Comparison of ENCODE assay signal across 15 mouse cellular contexts in genomic region chr14:12341789-12342457, GRCm38 (mm10). TPM values are rescaled to one million over a fixed set of nuclear protein-coding genes. Genes with fewer than 3 reads are reported as not detected.
DNase-seq lines count a peak whose midpoint lies in the region; ATAC-seq and TF ChIP-seq lines count a peak whose summit lies in the region.
"Had no signal": no experiment of that assay in that cellular context is flagged by ENCODE, and none has a peak within 500 bp of the region (broad histone marks: within the 10 kb centered on the region; RNA-seq: fewer than 3 reads in every experiment).

No protein-coding gene starts in this region.

- peaks cover 99% of the 10 kb centered on the region for H3K27me3 ChIP-seq in intestine, embryonic 14.5 days (replicated peaks; ENCODE audit: control insufficient read depth, insufficient read depth, low read length)
- peaks cover 97% of the 10 kb centered on the region for H3K27me3 ChIP-seq in intestine, postnatal 0 days (replicated peaks; ENCODE audit: control insufficient read depth, insufficient read depth, low read length)
- H3K27me3 ChIP-seq in forebrain, embryonic 16.5 days (replicated peaks; ENCODE audit: control insufficient read depth, insufficient read depth, low read length) = peaks cover 14% of the 10 kb centered on the region; the same call in 1 of the 2 replicates
- peaks cover 99% of the 10 kb centered on the region for H3K27me3 ChIP-seq in neural tube, embryonic 11.5 days (ENCODE audit: control insufficient read depth, insufficient read depth, low read length)

- H3K9me3 ChIP-seq in intestine, embryonic 14.5 days (ENCODE audit: control insufficient read depth, low read length) = no peaks in the 10 kb centered on the region
- no peaks in the 10 kb centered on the region for H3K9me3 ChIP-seq in intestine, postnatal 0 days (ENCODE audit: control insufficient read depth)
- no peaks in the 10 kb centered on the region for H3K9me3 ChIP-seq in forebrain, embryonic 16.5 days (ENCODE audit: control insufficient read depth, low read length)
- no peaks in the 10 kb centered on the region for H3K9me3 ChIP-seq in neural tube, embryonic 11.5 days (ENCODE audit: control insufficient read depth, low read length)
- H3K9me3 ChIP-seq: hindbrain, embryonic 15.5 days; limb, embryonic 13.5 days; neural tube, embryonic 13.5 days had no signal

- DNase-seq in intestine, embryonic 14.5 days (ENCODE audit: low spot score) = peak; percentile 53
- DNase-seq in embryo, embryonic 11 days = peak; percentile 19
- DNase-seq in neural tube, embryonic 11.5 days (ENCODE audit: low spot score) = peak; percentile 42
- DNase-seq in kidney, adult 8-10 months = no peak
- no peak for DNase-seq in urinary bladder, postnatal 10 days (ENCODE audit: low spot score)
- DNase-seq: lung, adult 2 months; thymus, adult 2 months had no signal

- no peak overlapping the region for H3K9ac ChIP-seq in intestine, embryonic 14.5 days (ENCODE audit: low read length)
- no peak overlapping the region for H3K9ac ChIP-seq in intestine, postnatal 0 days (ENCODE audit: low read depth, low read length)
- peak overlapping the region; percentile 83 for H3K9ac ChIP-seq in forebrain, embryonic 16.5 days (replicated peaks; ENCODE audit: low read depth, low read length)
- H3K9ac ChIP-seq in neural tube, embryonic 11.5 days (ENCODE audit: low read length) = no peak overlapping the region
- H3K9ac ChIP-seq: hindbrain, embryonic 15.5 days; limb, embryonic 13.5 days; neural tube, embryonic 13.5 days had no signal

- no peak for ATAC-seq in intestine, embryonic 14.5 days (replicated peaks; ENCODE audit: low FRiP score, low TSS enrichment, low read depth)
- no peak for ATAC-seq in intestine, postnatal 0 days
- ATAC-seq in forebrain, embryonic 16.5 days = no peak
- ATAC-seq in neural tube, embryonic 11.5 days (ENCODE audit: insufficient read depth, low FRiP score, low TSS enrichment) = no peak

- no peak overlapping the region for H3K27ac ChIP-seq in intestine, embryonic 14.5 days (ENCODE audit: low read depth)
- H3K27ac ChIP-seq in intestine, postnatal 0 days (ENCODE audit: low read depth, low read length) = no peak overlapping the region
- H3K27ac ChIP-seq in forebrain, embryonic 16.5 days (ENCODE audit: low read length) = peak overlapping the region; percentile 88
- H3K27ac ChIP-seq in neural tube, embryonic 11.5 days (ENCODE audit: low read depth, low read length) = no peak overlapping the region
- H3K27ac ChIP-seq: hindbrain, embryonic 15.5 days; limb, embryonic 13.5 days; neural tube, embryonic 13.5 days had no signal

- no peak overlapping the region for H3K4me3 ChIP-seq in intestine, embryonic 14.5 days (ENCODE audit: low read depth, low read length)
- H3K4me3 ChIP-seq in intestine, postnatal 0 days (ENCODE audit: low read depth, low read length) = no peak overlapping the region
- peak overlapping the region; percentile 59 for H3K4me3 ChIP-seq in forebrain, embryonic 16.5 days (replicated peaks; ENCODE audit: low read length)
- H3K4me3 ChIP-seq in neural tube, embryonic 11.5 days (ENCODE audit: low read depth, low read length) = no peak overlapping the region
- H3K4me3 ChIP-seq: hindbrain, embryonic 15.5 days; neural tube, embryonic 13.5 days had no signal

- peaks cover 4% of the 10 kb centered on the region; the same call in 1 of the 2 replicates for H3K4me1 ChIP-seq in intestine, embryonic 14.5 days (replicated peaks; ENCODE audit: control insufficient read depth, insufficient read depth, low read length)
- H3K4me1 ChIP-seq in intestine, postnatal 0 days (replicated peaks; ENCODE audit: control insufficient read depth, insufficient read depth, low read length) = no peaks in the 10 kb centered on the region
- H3K4me1 ChIP-seq in forebrain, embryonic 16.5 days (replicated peaks; ENCODE audit: control insufficient read depth, insufficient read depth, low read length) = peaks cover 65% of the 10 kb centered on the region
- H3K4me1 ChIP-seq in neural tube, embryonic 11.5 days (ENCODE audit: control insufficient read depth, insufficient read depth, low read length) = no peaks in the 10 kb centered on the region; the same call in 1 of the 2 replicates

- no peak for TF ChIP-seq CTCF in intestine, postnatal 0 days (IDR thresholded peaks at IDR 0.05; ENCODE audit: low read depth)

- 3% methylated on average over 24 of the region's 24 CpGs for WGBS in intestine, embryonic 14.5 days
- WGBS in intestine, postnatal 0 days = 4% methylated on average over 24 of the region's 24 CpGs
- WGBS in forebrain, embryonic 16.5 days = 14% methylated on average over 24 of the region's 24 CpGs
- WGBS in neural tube, embryonic 11.5 days = 3% methylated on average over 24 of the region's 24 CpGs

- no peak overlapping the region for H3K4me2 ChIP-seq in intestine, embryonic 14.5 days (ENCODE audit: low read length)
- H3K4me2 ChIP-seq in intestine, postnatal 0 days (replicated peaks; ENCODE audit: low read depth) = no peak overlapping the region; the same call in 1 of the 2 replicates
- peak overlapping the region; percentile 71 for H3K4me2 ChIP-seq in forebrain, embryonic 16.5 days (ENCODE audit: low read length)
- no peak overlapping the region for H3K4me2 ChIP-seq in neural tube, embryonic 11.5 days (ENCODE audit: low read depth)

- no peaks in the 10 kb centered on the region for H3K36me3 ChIP-seq in intestine, embryonic 14.5 days (ENCODE audit: control insufficient read depth, insufficient read depth, low read length)
- H3K36me3 ChIP-seq in intestine, postnatal 0 days (ENCODE audit: control insufficient read depth, insufficient read depth) = no peaks in the 10 kb centered on the region
- H3K36me3 ChIP-seq in forebrain, embryonic 16.5 days (ENCODE audit: control insufficient read depth, insufficient read depth) = no peaks in the 10 kb centered on the region
- H3K36me3 ChIP-seq in neural tube, embryonic 11.5 days (ENCODE audit: control insufficient read depth, insufficient read depth, low read length) = no peaks in the 10 kb centered on the region
- H3K36me3 ChIP-seq: hindbrain, embryonic 15.5 days; limb, embryonic 13.5 days; neural tube, embryonic 13.5 days had no signal

RNA-seq across cellular contexts. Expression of gene Fezf2, which starts 6.1 kb away (rescaled TPM):
- not detected in 2 replicates for polyA plus RNA-seq in intestine, embryonic 14.5 days (2014; fragmentation: Nextera tagmentation; extraction: Ambion mirVana)
- polyA plus RNA-seq in intestine, postnatal 0 days (2015; fragmentation: Nextera tagmentation; extraction: Ambion mirVana) = not detected in 2 replicates
- polyA plus RNA-seq in forebrain, embryonic 16.5 days (2015; fragmentation: Nextera tagmentation; extraction: Ambion mirVana) = 85.1 and 93.0 TPM in 2 replicates
- not detected in 2 replicates for polyA plus RNA-seq in neural tube, embryonic 11.5 days (2014; fragmentation: Nextera tagmentation; extraction: Ambion mirVana)
- polyA plus RNA-seq: adrenal gland, adult 2 months; kidney, embryonic 16.5 days; lung, adult 2 months; neural tube, embryonic 13.5 days; Patski had no signal

RNA-seq across cellular contexts. Expression of gene 3830406C13Rik, which starts 58.0 kb away (rescaled TPM):
- 40.7 and 46.7 TPM in 2 replicates for polyA plus RNA-seq in intestine, embryonic 14.5 days (2014; fragmentation: Nextera tagmentation; extraction: Ambion mirVana)
- 39.8 and 41.6 TPM in 2 replicates for polyA plus RNA-seq in intestine, postnatal 0 days (2015; fragmentation: Nextera tagmentation; extraction: Ambion mirVana)
- 46.6 and 50.5 TPM in 2 replicates for polyA plus RNA-seq in forebrain, embryonic 16.5 days (2015; fragmentation: Nextera tagmentation; extraction: Ambion mirVana)
- polyA plus RNA-seq in neural tube, embryonic 11.5 days (2014; fragmentation: Nextera tagmentation; extraction: Ambion mirVana) = 20.7 and 21.3 TPM in 2 replicates

RNA-seq across cellular contexts. Expression of gene Gm49355, which starts 58.1 kb away (rescaled TPM):
- polyA plus RNA-seq in intestine, embryonic 14.5 days (2014; fragmentation: Nextera tagmentation; extraction: Ambion mirVana) = 0.07 TPM in 1 of 2 replicates, not detected in the other
- polyA plus RNA-seq in intestine, postnatal 0 days (2015; fragmentation: Nextera tagmentation; extraction: Ambion mirVana) = 0.12 and 0.23 TPM in 2 replicates
- polyA plus RNA-seq in forebrain, embryonic 16.5 days (2015; fragmentation: Nextera tagmentation; extraction: Ambion mirVana) = 0.25 and 0.29 TPM in 2 replicates
- 0.12 and 0.16 TPM in 2 replicates for polyA plus RNA-seq in neural tube, embryonic 11.5 days (2014; fragmentation: Nextera tagmentation; extraction: Ambion mirVana)
- polyA plus RNA-seq: adrenal gland, adult 2 months; neural tube, embryonic 13.5 days had no signal

Comparison
In these comparisons a context has a peak if more than half of its experiments do, and no peak if none do; other contexts are left out.
1. DNase-seq: peak in intestine, embryonic 14.5 days (single experiment), embryo, embryonic 11 days (single experiment) and neural tube, embryonic 11.5 days (single experiment); none in kidney, adult 8-10 months (0 of 2) and urinary bladder, postnatal 10 days (single experiment).
2. RNA of gene Fezf2, which starts 6.1 kb away (polyA plus RNA-seq): 85.1 to 93.0 TPM in forebrain, embryonic 16.5 days; not detected in intestine, embryonic 14.5 days, not detected in intestine, postnatal 0 days and not detected in neural tube, embryonic 11.5 days; every median in the first group is over 10 times any median in the second.